Mouse (Mus musculus) v-Abl transformed pro-B cells (cell line): ENCODE measurements around the gene Gm20696.

Experiments
- in situ Hi-C, 2 experiments: fragments of 400-800 bp; cut with MboI; formaldehyde crosslinking; loops; one replicate each; pipeline ENCODE4 v1.15.1; 2025; ENCODE audit not compliant: unreplicated experiment in 2 of 2

The Gm20696 gene

GRCm38 (mm10) chr6:99327721-99328120 lies 338.9 kb downstream of the Gm20696 start:
- in situ Hi-C loops = no loop called here

GRCm38 (mm10) chr6:99325881-99326280 lies 340.7 kb downstream of the Gm20696 start:
- in situ Hi-C loops = no loop called here

- in situ Hi-C loops = no loop called here
These were observed 341.1 kb downstream of the Gm20696 start for GRCm38 (mm10) chr6:99325461-99325860.

- in situ Hi-C loops = no loop called here
These were observed 344.3 kb downstream of the Gm20696 start for GRCm38 (mm10) chr6:99322132-99322904.

- in situ Hi-C loops = no loop called here
These were observed 346.2 kb downstream of the Gm20696 start for GRCm38 (mm10) chr6:99320444-99320843.

GRCm38 (mm10) chr6:99319415-99320405 lies 346.9 kb downstream of the Gm20696 start:
- in situ Hi-C loops = no loop called here

GRCm38 (mm10) chr6:99314746-99315145 lies 351.9 kb downstream of the Gm20696 start:
- in situ Hi-C loops = no loop called here

GRCm38 (mm10) chr6:99310529-99310928 lies 356.1 kb downstream of the Gm20696 start:
- in situ Hi-C loops = no loop called here

GRCm38 (mm10) chr6:99310171-99310500 lies 356.5 kb downstream of the Gm20696 start:
- in situ Hi-C loops = no loop called here

- in situ Hi-C loops = no loop called here
These were observed 357.0 kb downstream of the Gm20696 start for GRCm38 (mm10) chr6:99309466-99310170.

GRCm38 (mm10) chr6:99305751-99306150 lies 360.8 kb downstream of the Gm20696 start:
- in situ Hi-C loops = no loop called here

- in situ Hi-C loops = no loop called here
These were observed 361.4 kb downstream of the Gm20696 start for GRCm38 (mm10) chr6:99305236-99305635.

GRCm38 (mm10) chr6:99302662-99303435 lies 363.7 kb downstream of the Gm20696 start:
- in situ Hi-C loops = loop anchor here (5.0 kb wide), 4 partner anchors 34 to 84 kb away; no protein-coding TSS in a partner anchor

GRCm38 (mm10) chr6:99301923-99302322 lies 364.7 kb downstream of the Gm20696 start:
- in situ Hi-C loops = loop anchor here (5.0 kb wide), 4 partner anchors 35 to 85 kb away; no protein-coding TSS in a partner anchor

GRCm38 (mm10) chr6:99300235-99300634 lies 366.4 kb downstream of the Gm20696 start:
- in situ Hi-C loops = loop anchor here (5.0 kb wide), 4 partner anchors 33 to 87 kb away; no protein-coding TSS in a partner anchor

GRCm38 (mm10) chr6:99299196-99299595 lies 367.4 kb downstream of the Gm20696 start:
- in situ Hi-C loops = loop anchor here in 1 of 2 experiments (5.0 to 25.0 kb wide), 2 partner anchors 37 to 313 kb away; no protein-coding TSS in a partner anchor

- in situ Hi-C loops = loop anchor here in 1 of 2 experiments (5.0 to 25.0 kb wide), 2 partner anchors 35 to 315 kb away; no protein-coding TSS in a partner anchor
These were observed 369.1 kb downstream of the Gm20696 start for GRCm38 (mm10) chr6:99297535-99297934.

GRCm38 (mm10) chr6:99295495-99295894 lies 371.1 kb downstream of the Gm20696 start:
- in situ Hi-C loops = loop anchor here in 1 of 2 experiments (5.0 to 25.0 kb wide), 2 partner anchors 33 to 317 kb away; no protein-coding TSS in a partner anchor

GRCm38 (mm10) chr6:99289220-99289619 lies 377.4 kb downstream of the Gm20696 start:
- in situ Hi-C loops = loop anchor here in 1 of 2 experiments (25.0 kb wide), 1 partner anchor 323 kb away; no protein-coding TSS in a partner anchor
